Mouse (Mus musculus) cerebellum, postnatal 4 days (tissue): ENCODE measurements at regions not wholly inside any gene's neighbourhood (a gene's known extent, or its start where the extent isn't known, plus 50 kb on each side); places are given as distances from the start of the nearest gene placed in this dataset.

Source experiments
- DNase-seq, 2 experiments: peaks; one replicate each; pipeline ENCODE4 v3.0.0; 2022; ENCODE audit warnings: low spot score in 2 of 2, mixed read lengths in 1 of 2

DNA sequence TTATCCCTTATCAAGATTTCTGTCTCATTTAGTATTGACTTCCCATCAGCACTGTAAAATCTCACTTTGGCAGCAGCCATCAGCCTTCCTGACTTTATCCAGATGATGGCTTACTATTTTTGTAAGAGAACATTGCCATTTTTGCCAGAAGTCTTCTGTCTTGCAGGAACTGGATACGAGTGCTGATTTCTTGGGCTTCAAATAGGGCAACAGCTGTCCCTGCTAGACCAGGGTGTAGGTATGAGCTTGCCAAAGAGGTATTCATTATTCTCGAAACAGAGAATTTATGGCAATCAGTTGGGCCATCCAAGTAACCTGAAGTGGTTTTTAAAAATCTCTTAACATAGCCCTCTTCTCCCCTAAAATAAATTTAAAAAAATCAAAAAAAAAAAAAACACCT is 254.6 kb downstream of the 9330182O14Rik start:
- no peak for DNase-seq

DNA sequence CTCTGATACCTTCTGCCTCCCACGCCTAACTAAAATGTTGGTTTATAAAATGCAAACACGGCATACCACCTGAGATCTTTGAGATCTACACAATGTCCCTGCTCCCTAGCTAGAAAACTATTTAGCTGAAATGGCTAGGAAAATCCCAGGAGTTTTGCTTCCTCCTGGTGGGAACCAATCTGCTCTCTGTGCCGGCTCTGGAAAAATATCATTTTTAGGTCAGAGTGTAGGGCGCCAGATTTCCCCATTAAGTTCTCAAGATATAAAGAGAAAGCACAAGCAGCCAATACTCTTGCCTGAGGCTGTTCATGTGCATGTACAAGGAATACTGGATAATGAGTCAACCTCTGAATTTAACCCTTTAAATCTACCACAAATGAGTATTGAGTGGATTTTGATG is 301.0 kb downstream of the 9330182O14Rik start:
- DNase-seq = no peak

- no peak for DNase-seq
Observed at GRCm38 (mm10) chr15:40436688-40437087, 302.5 kb downstream of the 9330182O14Rik start.

DNA sequence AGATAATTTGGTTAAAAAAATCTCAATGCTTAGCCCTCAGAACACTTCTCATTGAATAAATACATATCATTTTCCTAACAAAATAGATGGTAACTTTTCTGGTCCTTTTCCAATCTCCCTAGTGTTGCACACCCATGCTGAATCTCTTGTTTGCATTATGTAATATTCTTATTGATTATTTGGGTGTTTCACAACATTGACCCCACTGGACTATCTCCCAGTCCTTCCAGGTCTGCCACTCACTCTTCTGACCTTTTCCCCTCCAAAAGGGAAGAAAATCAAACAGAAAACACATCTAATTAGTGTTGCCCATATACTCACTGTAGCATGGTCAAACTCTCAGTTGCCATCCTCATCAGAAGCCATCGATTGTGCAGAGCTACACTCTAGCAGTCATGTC is 305.7 kb downstream of the 9330182O14Rik start:
- no peak for DNase-seq

DNA sequence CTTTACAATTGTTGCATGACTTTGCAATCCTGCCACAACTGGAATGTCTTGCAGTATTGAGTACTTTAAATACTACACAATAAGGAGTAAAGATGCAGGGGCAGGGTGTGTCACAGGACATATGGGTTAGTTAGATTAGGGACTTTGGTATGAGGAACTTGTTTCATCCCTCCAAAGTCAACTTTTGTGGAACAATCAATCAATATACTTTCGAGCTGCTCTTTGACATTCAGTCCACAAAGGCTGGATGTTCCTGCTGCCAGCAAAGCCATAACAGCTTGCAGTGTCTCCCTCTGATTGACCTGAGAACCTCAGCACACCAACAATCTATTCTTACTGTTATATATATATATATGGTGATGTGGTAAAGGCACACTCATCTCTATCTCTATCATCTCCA is 314.5 kb downstream of the 9330182O14Rik start:
- DNase-seq = no peak

DNA sequence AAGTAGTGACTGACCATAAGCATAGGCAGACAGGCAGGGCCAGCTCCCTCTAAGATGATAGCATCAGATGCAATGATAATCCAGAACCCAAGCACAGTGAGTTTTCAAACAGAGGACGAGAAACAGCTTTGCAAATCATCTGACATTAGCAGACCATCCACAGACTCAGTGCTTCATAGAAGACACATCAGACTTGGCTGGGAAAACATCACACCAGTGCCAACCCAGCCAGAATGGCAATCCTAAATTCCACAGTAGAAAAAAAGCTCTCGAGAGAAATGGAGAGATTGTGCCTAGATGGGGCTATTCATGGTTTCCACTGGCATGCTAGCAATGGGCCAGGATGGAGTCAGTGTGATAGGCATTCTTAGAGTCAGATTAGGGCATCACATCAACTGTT is 319.1 kb downstream of the 9330182O14Rik start:
- no peak for DNase-seq

GRCm38 (mm10) chr15:40475659-40476355 is 341.6 kb downstream of the 9330182O14Rik start:
- peak in 1 of 2 experiments; percentile 49 for DNase-seq

DNA sequence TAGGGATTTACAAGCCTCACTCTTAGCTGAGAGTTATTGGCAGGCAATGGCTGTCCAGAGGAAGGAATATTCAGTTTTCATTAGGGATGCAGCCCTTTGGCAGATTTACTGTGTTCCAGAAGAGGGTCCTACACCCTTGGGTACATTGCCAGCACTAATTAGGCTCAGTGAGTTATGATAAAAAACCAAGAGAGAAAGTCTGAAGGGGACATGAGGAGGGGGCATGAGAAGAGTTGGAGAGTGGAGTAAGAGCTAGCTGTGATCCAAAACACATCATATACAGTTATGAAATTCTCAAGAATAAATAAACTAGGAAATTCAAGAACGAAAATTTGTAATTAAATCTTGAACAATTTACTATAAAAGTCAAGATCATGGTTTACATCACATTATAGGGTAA is 346.2 kb downstream of the 9330182O14Rik start:
- DNase-seq = no peak

DNA sequence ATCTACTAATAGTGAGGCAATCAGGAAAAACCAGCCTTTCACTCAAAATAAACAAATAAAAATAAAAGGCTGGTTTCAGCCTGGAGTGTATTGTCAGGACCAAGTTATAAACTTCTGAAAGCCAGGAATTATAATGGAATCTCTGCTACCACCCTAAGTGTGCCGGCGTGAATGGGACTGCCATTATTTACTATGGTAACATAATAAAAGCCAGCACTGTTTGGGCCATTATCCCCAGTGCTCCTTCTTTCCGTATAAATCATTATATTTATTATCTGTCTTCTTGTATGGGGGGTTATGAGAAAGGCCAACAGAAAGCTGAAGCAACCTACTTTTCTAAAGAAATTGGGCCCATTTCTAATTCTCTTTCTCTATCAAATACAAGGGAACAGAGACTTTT is 347.1 kb downstream of the 9330182O14Rik start:
- no peak for DNase-seq

GRCm38 (mm10) chr15:40485997-40486396 is 351.8 kb downstream of the 9330182O14Rik start:
- DNase-seq = peak in 1 of 2 experiments; percentile 10

DNA sequence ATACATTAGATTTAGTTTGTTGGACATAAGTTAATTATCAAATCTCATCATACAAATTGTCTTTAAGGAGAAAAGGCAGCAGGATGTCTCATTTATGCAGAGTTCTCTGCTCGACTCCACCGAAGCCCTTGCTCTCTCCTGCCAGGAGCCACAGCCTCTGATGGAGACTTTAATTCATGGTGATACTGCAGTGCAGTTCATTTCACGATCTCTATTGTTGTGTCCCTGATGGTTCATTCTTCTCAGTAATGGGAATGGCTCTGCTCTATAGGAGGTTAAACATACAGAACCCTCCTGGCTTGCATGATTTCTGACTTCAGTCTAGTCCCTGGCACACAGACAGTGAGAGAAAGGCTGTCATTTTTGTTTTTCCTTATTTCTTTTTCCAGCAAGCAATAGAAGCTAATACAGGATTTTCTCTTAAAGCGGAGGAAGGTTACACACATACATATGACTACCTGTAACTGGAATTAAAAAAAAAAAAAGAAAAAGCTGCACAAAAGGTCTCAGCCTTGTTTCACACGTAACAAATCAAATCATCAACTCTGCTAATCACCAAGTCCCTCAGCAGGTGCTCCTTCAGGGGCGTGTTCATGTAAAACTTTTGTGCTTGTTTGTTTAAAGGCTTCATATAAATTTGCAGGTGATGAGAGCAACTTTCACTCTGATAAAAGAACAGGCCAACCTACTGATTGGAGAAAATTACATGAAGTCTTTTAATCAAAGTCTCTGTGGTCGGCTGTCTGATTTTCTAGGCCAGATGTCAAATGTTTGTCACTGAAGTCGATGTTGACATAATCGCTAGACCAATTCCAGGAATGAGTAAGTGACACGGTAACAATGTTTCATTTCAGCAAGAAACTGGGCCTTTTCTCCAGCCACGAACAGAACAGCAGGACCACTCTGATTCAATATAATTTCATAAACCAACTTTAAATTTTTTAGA is 367.3 kb downstream of the 9330182O14Rik start:
- no peak for DNase-seq

- DNase-seq = no peak
Observed at GRCm38 (mm10) chr15:40510826-40511225, 376.7 kb downstream of the 9330182O14Rik start.

- DNase-seq = no peak
Observed at GRCm38 (mm10) chr15:40524350-40524749, 390.2 kb downstream of the 9330182O14Rik start.

DNA sequence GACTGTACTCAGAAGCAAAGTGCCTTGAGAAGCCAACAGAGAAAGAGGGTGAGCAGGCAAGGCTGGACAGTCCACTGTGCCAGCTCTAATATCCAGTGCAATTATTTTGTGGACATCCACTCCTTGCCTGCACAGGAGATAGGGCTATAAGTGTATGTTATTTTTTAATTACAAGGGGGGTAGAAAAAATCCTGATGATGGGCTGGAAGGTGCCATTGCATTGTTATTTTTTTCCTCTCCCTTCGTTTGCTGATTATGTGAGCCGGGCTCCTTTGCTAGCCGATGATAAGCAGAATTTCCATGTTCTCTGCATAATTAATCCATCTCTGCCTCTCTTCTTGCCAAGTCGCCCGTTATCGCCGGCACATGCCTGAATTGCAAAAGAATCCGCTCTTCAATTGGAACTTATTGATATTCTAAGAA is 399.3 kb downstream of the 9330182O14Rik start:
- DNase-seq = peak in 1 of 2 experiments; percentile 10

- no peak for DNase-seq
Observed at GRCm38 (mm10) chr15:40561661-40562060, 427.5 kb downstream of the 9330182O14Rik start.

DNA sequence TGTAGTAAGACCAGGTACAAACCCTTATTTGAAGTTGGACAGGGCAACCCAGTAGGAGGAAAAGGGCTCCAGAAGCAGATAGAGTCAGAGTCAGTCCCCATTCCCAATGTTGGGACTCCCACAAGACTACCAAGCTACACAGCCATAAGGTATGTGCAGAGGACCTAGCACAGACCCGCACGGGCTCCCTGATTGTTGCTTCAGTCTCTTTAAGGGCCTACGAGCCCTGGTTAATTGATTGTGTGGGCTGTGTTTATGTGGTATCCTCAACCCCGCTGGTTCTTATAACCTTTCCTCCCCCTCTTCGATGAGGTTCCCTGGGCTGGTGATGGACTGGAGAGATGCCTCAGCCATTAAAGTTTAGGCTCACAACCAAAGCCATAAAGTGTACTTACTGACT is 431.6 kb downstream of the 9330182O14Rik start:
- DNase-seq = no peak

DNA sequence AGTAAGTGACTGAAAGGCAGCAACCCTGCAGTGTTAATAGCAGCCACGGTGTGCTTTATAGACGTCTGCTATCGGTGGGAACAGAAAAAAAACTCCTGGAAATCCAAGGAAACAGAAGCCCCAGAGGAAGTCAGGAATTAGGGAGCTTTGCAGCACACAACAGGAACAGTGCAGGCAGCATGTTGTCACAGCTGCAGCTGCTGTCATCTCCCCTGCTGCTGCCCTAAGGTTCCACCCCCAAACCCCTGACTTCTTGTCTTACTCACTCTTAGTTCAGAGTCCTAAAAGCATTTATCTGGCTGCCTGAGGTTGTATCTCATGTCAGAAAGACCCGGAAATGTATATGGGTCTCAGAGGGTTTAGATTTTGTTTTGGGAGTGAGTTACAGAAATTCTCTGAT is 432.3 kb downstream of the 9330182O14Rik start:
- DNase-seq = no peak

DNA sequence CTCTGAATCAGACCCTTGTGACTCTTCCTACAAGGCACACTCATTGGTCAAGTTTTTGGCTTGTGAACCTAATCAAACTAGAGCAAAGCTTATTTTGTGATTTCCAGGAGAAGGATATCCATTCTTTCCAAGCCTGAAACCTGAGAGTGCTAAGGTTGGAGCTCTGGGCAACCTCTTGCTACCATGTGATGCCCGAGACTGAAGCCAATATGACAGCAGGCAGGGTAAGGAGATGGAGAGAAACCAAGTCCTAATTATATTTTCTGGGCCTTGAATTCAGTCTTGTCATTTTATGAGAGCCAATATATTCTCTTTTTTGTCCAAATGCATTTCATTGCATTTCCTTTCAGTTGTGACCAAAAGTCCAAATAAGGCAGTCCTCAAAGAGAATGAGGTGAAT is 434.5 kb downstream of the 9330182O14Rik start:
- no peak for DNase-seq
